Mouse (Mus musculus) E14TG2a.4 (cell line): ENCODE results near the gene Wdhd1.

Source experiments
- CTCF ChIP-seq: conservative IDR thresholded peaks from 2 replicates; pipeline ENCODE4 v1.5.1; 2014; ENCODE audit warnings: low read length
- NANOG ChIP-seq: IDR thresholded peaks from 2 replicates; pipeline ENCODE4 v1.6.1; 2014; ENCODE audit warnings: borderline replicate concordance, low read length, mixed read lengths
- POU5F1 ChIP-seq: IDR thresholded peaks from 2 replicates; pipeline ENCODE4 v1.6.1; 2014; ENCODE audit warnings: low read length, borderline replicate concordance

DNA sequence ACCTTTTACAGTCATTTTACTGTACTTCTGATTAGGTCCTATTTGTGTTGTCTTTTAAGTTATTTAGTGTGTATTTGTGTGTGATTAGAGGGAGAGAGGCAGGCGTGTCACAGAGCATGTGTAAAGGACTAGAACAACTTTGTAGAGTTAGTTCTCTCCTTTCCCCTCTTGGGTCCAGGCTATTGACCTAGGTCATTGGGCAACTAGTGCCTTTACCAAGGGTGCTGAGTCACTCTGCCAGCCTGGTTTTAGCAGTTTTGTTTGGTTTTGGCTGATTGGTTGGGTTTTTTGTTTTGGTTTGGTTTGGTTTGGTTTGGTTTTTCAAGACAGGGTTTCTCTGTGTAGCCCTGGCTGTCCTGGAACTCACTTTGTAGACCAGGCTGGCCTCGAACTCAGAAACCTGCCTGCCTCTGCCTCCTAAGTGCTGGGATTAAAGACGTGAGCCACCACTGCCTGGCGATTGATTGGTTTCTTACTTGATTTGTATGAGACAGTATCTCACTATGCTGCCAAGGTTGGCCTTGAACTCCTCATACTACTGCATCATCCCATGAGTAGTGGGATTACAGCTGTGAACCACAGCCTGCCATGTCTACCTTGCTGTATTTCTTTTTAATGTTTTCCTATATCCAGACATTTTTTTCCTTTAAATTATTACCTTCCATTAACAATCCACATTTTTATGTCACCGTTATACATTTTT, 71.2 kb downstream of the Wdhd1 start:
- TF ChIP-seq CTCF, result no peak
- TF ChIP-seq NANOG, result no peak
- no peak for TF ChIP-seq POU5F1
